Mouse (Mus musculus) monocyte, adult 5-6 weeks (primary cell): ENCODE results near the gene Arhgef17. TPM values are rescaled to one million over a fixed set of nuclear protein-coding genes. Genes with fewer than 3 reads are reported as not detected.

ENCODE experiments used
- ATAC-seq: fragments of 153-309, 156-312 bp; replicated peaks from 2 replicates; pipeline ENCODE4 v1.8.0; 2017; ENCODE audit warnings: mild to moderate bottlenecking; ENCODE audit not compliant: low TSS enrichment, insufficient number of reproducible peaks, severe bottlenecking, poor library complexity, low FRiP score
- total RNA-seq: library from RNA; stranded (forward); fragments of 200-1000, 200-491, 200-594 nt; gene quantifications from 3 replicates; pipeline ENCODE4 v1.2.3, GENCODE M21; 2017

Arhgef17 gene
- total RNA-seq, 1 experiment from 2014 or later: 0.29 TPM

DNA sequence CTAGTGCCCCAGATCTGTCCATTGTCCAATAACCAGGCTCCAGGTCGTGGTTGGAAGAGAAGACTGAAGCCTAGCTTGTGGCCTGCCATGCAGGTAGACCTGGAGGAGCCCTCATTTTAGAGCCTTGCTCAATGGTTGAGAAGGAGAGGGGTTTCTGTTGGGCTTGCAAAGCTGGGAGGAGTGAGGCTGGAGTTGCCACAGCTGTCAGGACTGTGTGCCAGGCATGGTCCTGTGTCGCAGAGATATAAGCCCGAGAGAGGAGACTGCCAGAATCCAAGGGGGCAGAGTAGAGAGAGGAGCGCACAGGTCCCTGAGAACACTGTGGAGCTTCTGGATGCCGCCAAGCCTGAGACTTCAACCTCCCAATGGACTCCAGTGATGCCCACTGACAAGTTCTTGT lies 12.8 kb upstream of the Arhgef17 start:
- no peak for ATAC-seq

GRCm38 (mm10) chr7:100944306-100944705 lies 12.4 kb upstream of the Arhgef17 start:
- ATAC-seq: peak; percentile 69

DNA sequence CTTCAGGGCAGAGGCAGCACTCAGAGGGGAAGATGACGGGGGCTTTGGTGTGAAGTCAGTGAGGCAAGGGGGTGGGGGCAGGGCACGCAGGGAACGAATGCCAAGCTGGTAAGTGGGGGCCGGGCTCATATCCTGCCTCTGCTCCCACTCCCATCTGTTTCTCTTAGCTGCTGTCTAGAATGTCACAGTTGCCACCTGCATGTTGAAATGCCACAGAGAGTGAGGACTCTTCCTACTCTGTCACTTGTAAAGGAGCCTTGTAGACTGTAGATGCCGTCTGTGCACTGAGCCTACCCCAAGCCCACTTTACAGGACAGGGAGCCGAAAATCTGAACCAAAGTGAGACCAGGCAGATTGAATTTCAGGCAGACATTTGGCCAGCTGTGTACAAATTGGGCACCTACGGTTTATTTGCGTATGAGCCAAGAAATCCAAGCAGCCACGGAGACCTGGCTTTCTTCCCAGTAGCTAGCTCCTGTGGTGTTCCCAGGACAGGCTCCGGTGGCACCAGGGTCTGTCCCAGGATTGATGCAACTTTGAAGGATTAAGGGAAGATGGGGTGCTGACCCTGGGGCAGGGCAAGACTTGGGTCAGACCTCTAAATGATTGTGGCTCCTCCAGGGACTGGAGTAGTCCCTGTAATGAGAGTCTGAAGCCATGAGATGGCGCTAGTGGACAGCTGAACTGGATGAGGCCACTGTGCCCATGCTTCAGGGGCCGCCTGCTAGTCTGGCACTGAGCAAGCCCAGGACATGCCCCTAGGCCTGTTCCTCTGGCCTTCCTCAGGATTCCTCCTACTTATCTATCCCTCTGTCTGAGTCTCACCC lies 11.1 kb upstream of the Arhgef17 start:
- ATAC-seq: peak; percentile 72

- no peak for ATAC-seq
Measured at GRCm38 (mm10) chr7:100941169-100941568, 9.3 kb upstream of the Arhgef17 start.

DNA sequence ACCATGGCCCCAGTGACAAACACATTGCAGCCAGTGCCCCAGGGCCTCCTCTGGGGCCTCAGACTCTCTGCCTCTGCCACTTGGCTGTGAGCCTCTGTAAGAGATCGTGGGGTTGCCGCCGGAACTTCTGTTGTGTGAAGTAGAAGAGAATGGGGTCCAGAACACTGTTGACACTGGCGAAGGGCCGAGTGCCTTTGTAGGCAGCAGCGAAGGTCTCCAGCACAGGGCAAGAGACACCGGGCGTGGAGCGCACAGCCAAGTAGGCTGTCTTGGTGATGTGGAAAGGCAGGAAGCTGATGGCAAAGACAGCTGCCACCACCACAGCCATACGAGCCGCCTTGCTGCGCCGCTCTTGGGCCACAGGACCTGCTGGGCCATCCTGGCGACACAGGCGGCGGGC lies 6.2 kb upstream of the Arhgef17 start:
- ATAC-seq: no peak

- no peak for ATAC-seq
Measured at GRCm38 (mm10) chr7:100937481-100937880, 5.6 kb upstream of the Arhgef17 start.

DNA sequence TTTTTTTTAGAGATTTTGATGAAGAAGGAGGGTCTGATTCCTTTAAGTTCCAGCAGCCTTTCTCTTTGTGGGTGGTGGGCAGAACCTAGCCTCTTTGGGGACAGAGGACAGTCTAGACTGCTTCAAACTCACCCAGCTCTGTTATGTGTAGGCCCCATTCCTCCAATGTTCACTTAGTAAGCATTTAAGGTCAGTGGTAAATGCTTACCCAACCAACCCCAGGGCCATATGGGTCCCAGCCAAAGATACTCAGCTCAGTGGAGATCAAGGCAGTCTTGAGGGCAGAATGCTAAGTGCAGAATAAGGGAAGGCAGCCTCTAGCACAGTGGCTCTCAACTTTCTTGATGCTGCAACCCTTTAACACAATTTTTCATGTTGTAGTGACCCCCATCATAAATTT lies 1.6 kb upstream of the Arhgef17 start:
- no peak for ATAC-seq

DNA sequence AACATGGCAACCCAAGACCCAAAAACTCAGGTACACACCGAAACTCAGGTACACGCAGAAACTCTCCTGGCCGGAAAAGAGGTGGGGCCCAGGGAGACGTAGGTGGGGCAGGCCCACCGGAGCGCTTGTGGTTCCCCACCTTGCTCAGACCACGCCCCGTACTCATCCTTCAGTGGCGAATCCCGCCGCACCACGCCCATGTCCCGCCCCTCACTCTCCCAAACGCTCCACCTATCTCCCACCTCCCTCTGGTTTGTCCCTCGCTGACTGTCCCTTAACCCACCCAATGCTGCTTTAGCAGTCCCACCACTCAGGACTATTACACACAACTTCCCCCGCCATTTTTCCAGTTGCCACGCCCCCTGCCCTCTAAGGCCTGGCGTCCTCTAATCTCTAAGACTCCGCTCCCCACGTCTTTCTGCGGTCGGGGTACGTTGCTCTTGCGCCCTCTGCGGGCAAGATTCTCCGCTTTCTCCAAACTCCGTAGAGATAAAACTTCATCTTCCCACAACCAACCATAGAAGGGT lies 637 bp upstream of the Arhgef17 start:
- ATAC-seq: peak; percentile 54

DNA sequence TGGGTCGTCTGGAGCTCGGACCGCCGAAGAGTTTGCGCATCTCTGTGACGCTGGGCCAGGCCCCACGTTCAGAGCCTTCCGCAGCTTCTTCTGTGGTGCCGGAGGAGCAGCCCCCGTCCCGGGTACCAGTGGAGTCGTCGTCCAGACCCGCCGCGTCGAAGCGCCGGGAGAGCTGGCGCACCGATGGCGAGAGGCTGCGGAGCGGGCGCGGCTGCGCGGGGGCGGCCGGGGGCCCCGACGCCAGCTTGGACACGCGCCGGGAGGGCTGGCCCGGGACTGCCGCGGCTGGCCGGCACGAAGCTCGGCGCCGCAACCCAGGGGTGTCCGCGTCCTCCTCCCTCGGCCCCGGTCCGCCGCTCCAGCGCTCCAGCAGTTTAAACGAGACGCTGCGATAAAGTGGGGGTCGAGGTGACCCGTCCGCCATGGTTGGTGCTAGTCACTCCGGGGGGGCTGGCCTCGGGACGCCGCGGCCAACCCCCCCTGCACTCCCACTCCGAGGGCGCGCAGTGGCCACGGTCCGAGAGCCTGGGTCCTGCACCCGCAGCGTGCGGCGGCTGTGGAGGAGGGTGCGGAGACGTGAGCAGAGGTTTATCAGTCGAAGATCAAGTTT lies 486 bp downstream of the Arhgef17 start:
- no peak for ATAC-seq

- ATAC-seq: no peak
Measured at GRCm38 (mm10) chr7:100930619-100931315, 1.1 kb downstream of the Arhgef17 start.

- no peak for ATAC-seq
Measured at GRCm38 (mm10) chr7:100929639-100930303, 2.1 kb downstream of the Arhgef17 start.

DNA sequence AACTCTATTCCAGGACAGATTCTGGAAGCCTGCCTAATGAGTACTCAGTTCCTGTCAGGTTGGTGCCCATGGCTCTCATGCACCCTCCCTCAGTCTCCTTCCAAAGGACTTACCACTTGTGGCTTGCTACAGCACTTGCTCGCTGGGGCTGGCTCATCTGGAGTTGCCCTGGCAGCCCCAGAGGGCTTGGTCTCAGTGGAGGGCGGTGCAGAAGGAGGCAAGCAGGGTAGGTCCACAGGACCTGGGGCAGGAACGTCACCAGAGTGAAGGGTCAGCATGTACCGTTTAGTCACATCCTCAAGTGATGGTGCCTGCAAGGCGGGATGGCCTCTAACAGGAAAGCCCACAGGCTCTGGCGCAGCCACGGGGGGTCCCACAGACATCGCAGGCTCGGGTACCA lies 3.5 kb downstream of the Arhgef17 start:
- no peak; the same call in 1 of the 2 replicates for ATAC-seq

- ATAC-seq: no peak
Measured at GRCm38 (mm10) chr7:100927287-100928000, 4.5 kb downstream of the Arhgef17 start.

GRCm38 (mm10) chr7:100926311-100926923 lies 5.5 kb downstream of the Arhgef17 start:
- ATAC-seq: no peak

DNA sequence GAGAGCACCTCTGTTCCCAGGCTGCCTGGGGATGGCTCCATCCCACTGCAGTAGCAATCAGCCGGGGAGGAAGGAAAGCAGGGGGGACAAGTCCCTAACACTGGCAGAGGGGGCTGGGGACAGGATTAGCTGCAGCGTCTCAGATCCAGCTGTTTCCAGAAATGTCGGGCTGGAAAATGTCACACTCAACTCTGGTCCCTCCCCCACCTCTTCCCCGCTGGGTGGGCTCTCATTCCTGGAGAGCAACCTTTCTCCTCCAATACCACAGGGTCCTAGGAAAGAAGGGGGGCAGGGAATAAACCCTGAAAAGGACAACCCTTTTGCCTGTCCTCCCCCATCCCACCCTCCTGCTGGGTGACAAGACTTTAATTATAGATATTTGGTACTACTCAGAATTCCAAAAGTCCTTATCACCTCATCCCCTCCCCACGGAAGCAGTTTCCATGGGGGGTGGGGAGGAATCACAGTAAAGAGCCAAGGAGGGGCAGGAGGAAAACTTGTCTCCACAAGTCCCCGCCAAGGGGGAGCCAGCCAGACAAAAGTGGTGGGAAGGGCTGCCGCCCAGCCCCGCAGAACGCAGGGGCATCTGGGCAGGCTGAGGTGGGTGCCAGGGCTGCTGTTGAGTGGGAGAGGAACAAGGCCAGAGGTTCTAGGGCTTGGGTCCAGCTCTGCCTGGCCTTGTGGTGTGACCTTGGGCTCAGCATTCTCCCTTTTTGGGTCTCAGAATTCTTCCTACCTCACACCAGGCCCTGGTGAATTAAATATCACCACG lies 7.0 kb downstream of the Arhgef17 start:
- ATAC-seq: no peak

- no peak for ATAC-seq
Measured at GRCm38 (mm10) chr7:100924200-100924599, 7.7 kb downstream of the Arhgef17 start.

- no peak for ATAC-seq
Measured at GRCm38 (mm10) chr7:100922907-100923306, 9.0 kb downstream of the Arhgef17 start.
